Mouse (Mus musculus) liver, embryonic 11.5 days (tissue): Measurements from ENCODE around the gene Kcnh8. TPM values are rescaled to one million over a fixed set of nuclear protein-coding genes. Genes with fewer than 3 reads are reported as not detected.

Experiments used
- ATAC-seq: fragments of 200-750 bp; cut with Nextera tagmentation; replicated peaks from 2 replicates; pipeline ENCODE4 v1.8.0; 2017; ENCODE audit warnings: moderate number of reproducible peaks, mild to moderate bottlenecking, moderate TSS enrichment, moderate library complexity; ENCODE audit not compliant: low FRiP score
- DNase-seq: peaks from one replicate; pipeline ENCODE4 v3.0.0-alpha.2; 2017; ENCODE audit warnings: low spot score
- H3K27ac ChIP-seq: fragments of 300-500 bp; sonication (generic); 2 replicates; pipeline ENCODE4 v1.5.1; 2014; ENCODE audit warnings: mild to moderate bottlenecking, low read depth, low read length, control low read depth
- H3K27me3 ChIP-seq: fragments of 300-500 bp; sonication (generic); replicated peaks from 2 replicates; pipeline ENCODE4 v1.6.1; 2014; ENCODE audit warnings: low read length, mixed read lengths; ENCODE audit not compliant: control insufficient read depth, insufficient read depth
- H3K36me3 ChIP-seq: fragments of 300-500 bp; sonication (generic); 2 replicates; pipeline ENCODE4 v1.6.1; 2014; ENCODE audit warnings: mild to moderate bottlenecking, low read length, moderate library complexity, mixed read lengths; ENCODE audit not compliant: control insufficient read depth, insufficient read depth
- H3K4me1 ChIP-seq: fragments of 300-500 bp; sonication (generic); replicated peaks from 2 replicates; pipeline ENCODE4 v1.6.1; 2014; ENCODE audit warnings: low read length, mixed read lengths; ENCODE audit not compliant: control insufficient read depth, insufficient read depth
- H3K4me2 ChIP-seq: fragments of 300-500 bp; sonication (generic); 2 replicates; pipeline ENCODE4 v1.6.1; 2014; ENCODE audit warnings: mild to moderate bottlenecking, control low read depth, moderate library complexity
- H3K4me3 ChIP-seq: fragments of 300-500 bp; sonication (generic); 2 replicates; pipeline ENCODE4 v1.5.1; 2014; ENCODE audit warnings: low read depth, low read length, control low read depth
- H3K9ac ChIP-seq: fragments of 300-500 bp; sonication (generic); 2 replicates; pipeline ENCODE4 v1.6.1; 2014; ENCODE audit warnings: low read depth, low read length, control low read depth
- H3K9me3 ChIP-seq: fragments of 300-500 bp; sonication (generic); 2 replicates; pipeline ENCODE4 v1.6.1; 2016; ENCODE audit warnings: low read length, inconsistent platforms, mixed read lengths; ENCODE audit not compliant: control insufficient read depth
- WGBS: fragments of 180-500 bp; shearing (Covaris S2); extraction: QIAGEN DNeasy Blood & Tissue Kit; methylation state at CpG from one replicate; pipeline ENCODE4 v1.1.7; 2014; 5-methylcytosine and 5-hydroxymethylcytosine counted together
- polyA plus RNA-seq: library from polyadenylated mRNA; unstranded; fragments of >200 nt; fragmentation: Nextera tagmentation; extraction: Ambion mirVana; gene quantifications from 2 replicates; pipeline ENCODE4 v1.2.1, GENCODE M21; 2014

Gene Kcnh8
- polyA plus RNA-seq, 1 experiment from 2014 or later = not detected

GRCm38 (mm10) chr17:52602781-52603170 lies 267 bp downstream of the Kcnh8 start:
- H3K9me3 ChIP-seq = no peaks in the 10 kb centered on the region
- no peak overlapping the region for H3K27ac ChIP-seq
- DNase-seq (no peak), ATAC-seq (no peak)
- peaks cover 38% of the 10 kb centered on the region for H3K27me3 ChIP-seq
- H3K4me1 ChIP-seq = no peaks in the 10 kb centered on the region
- no peak overlapping the region for H3K4me3 ChIP-seq
- no peaks in the 10 kb centered on the region for H3K36me3 ChIP-seq
- 6% methylated on average over 14 of the region's 14 CpGs for WGBS
- H3K4me2 ChIP-seq = no peak overlapping the region; the same call in 1 of the 2 replicates
- H3K9ac ChIP-seq = no peak overlapping the region

DNA sequence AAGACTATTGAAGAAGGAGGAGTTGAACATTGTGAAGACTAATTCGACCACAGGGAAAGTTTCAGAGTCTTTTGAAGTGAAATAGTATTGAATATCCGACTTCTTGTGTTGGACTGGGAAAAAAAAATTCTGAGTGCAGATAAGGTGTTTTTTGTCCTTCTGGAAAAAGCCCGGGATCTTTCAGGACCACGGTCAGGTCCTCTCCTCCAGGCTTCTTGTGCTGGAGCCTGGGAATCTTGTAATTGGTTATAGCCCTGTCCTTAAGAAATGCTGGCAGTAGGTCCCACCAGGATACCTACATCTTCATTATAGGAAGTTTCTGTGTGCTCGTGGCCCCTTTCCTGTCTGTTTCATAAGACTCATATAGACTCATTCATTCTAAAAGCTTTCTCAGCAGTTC lies 902 bp downstream of the Kcnh8 start:
- Histone ChIP-seq H3K27ac (no peak overlapping the region), H3K4me1 (no peaks in the 10 kb centered on the region), H3K36me3 (no peaks in the 10 kb centered on the region), H3K9ac (no peak overlapping the region), H3K4me3 (no peak overlapping the region), H3K9me3 (no peaks in the 10 kb centered on the region), H3K27me3 (peaks cover 38% of the 10 kb centered on the region), H3K4me2 (no peak overlapping the region)
- no peak for ATAC-seq
- DNase-seq = no peak
- WGBS = 8% methylated on average over 5 of the region's 5 CpGs

DNA sequence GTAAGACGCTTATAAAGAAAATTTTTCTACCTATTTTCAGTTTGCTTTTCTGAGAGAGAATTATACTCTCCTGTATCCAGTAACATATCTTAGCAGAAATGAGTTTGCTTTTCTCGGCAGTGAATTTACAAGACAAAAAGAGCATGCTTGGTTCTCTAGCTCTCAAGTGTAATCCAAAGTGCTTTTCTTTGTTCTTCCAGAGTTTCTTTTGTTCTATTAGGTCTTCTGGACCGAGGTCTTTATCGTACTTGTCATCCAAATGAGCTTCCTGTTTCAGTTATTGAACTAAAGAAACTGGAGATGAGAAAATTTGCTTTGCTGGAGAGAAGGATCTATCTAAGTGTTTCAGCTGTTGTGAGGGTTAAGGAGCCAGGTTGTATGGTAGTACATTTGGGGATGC lies 8.9 kb downstream of the Kcnh8 start:
- Histone ChIP-seq H3K4me1 (no peaks in the 10 kb centered on the region), H3K9me3 (no peaks in the 10 kb centered on the region), H3K27ac (no peak overlapping the region), H3K9ac (no peak overlapping the region), H3K36me3 (no peaks in the 10 kb centered on the region), H3K4me3 (no peak overlapping the region), H3K4me2 (no peak overlapping the region), H3K27me3 (no peaks in the 10 kb centered on the region)
- ATAC-seq (no peak), DNase-seq (no peak)
- 60% methylated on average over 4 of the region's 4 CpGs for WGBS

DNA sequence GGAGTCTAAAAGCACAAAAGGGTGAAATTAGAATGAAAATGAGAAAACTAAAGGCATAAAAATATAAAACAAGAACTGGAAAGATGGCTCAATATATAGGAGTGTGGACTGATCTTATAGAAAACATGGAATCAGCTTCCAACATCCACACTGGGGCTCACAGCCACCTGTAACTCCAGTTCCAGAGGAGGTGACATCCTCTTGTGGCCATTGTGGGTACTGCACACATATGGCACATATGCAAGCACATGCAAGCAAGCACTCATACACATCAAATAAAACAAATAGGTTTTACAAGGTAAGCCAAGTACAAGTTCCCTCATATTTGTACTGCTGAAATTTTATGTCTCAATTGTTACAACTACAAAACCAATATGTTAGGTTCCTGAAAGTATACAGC lies 46.7 kb downstream of the Kcnh8 start:
- no peak overlapping the region for H3K27ac ChIP-seq
- DNase-seq (no peak), ATAC-seq (no peak)
- no peaks in the 10 kb centered on the region for H3K4me1 ChIP-seq
- no peaks in the 10 kb centered on the region for H3K9me3 ChIP-seq
- H3K9ac ChIP-seq = no peak overlapping the region
- no peak overlapping the region for H3K4me2 ChIP-seq
- H3K27me3 ChIP-seq = no peaks in the 10 kb centered on the region
- H3K4me3 ChIP-seq = no peak overlapping the region
- H3K36me3 ChIP-seq = no peaks in the 10 kb centered on the region

DNA sequence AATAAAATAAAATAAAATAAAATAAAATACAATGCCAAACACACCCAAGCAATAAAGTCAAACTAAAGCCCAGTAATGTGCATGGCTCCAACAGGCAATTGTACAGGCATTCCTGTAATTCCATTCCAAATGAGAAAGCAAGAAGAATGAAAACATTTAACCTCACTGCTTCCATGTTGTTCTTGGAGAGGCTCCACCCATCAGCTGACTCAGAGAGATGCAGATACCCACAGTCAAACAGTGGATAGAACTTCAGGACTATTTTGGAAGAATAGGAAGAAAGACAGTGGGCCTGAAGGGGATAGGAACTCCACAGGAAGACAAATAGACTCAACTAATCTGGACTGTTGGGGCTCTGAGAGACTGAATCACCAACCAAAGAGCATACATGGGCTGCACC lies 89.5 kb downstream of the Kcnh8 start:
- ATAC-seq (no peak), DNase-seq (no peak)
- Histone ChIP-seq H3K27ac (no peak overlapping the region), H3K27me3 (no peaks in the 10 kb centered on the region), H3K9ac (no peak overlapping the region), H3K4me3 (no peak overlapping the region), H3K4me1 (no peaks in the 10 kb centered on the region), H3K9me3 (no peaks in the 10 kb centered on the region), H3K4me2 (no peak overlapping the region), H3K36me3 (no peaks in the 10 kb centered on the region)

GRCm38 (mm10) chr17:52701944-52702343 lies 99.4 kb downstream of the Kcnh8 start:
- ATAC-seq = no peak

GRCm38 (mm10) chr17:52712319-52712718 lies 109.8 kb downstream of the Kcnh8 start:
- no peaks in the 10 kb centered on the region for H3K4me1 ChIP-seq
- no peaks in the 10 kb centered on the region for H3K9me3 ChIP-seq
- ATAC-seq (no peak), DNase-seq (no peak)
- H3K27ac ChIP-seq = no peak overlapping the region
- no peak overlapping the region for H3K4me3 ChIP-seq
- WGBS = 48% methylated on average over 1 of the region's 1 CpGs
- no peaks in the 10 kb centered on the region for H3K36me3 ChIP-seq
- H3K9ac ChIP-seq = no peak overlapping the region
- H3K27me3 ChIP-seq = no peaks in the 10 kb centered on the region
- no peak overlapping the region for H3K4me2 ChIP-seq

More at GRCm38 (mm10) chr17:52701944-52702343, 99.4 kb downstream of the Kcnh8 start:
- no peak overlapping the region for H3K27ac ChIP-seq
- H3K4me3 ChIP-seq = no peak overlapping the region
- WGBS = 76% methylated on average over 3 of the region's 3 CpGs
- H3K9ac ChIP-seq = no peak overlapping the region
- DNase-seq = no peak
- H3K4me1 ChIP-seq = no peaks in the 10 kb centered on the region
- H3K9me3 ChIP-seq = no peaks in the 10 kb centered on the region
- no peak overlapping the region for H3K4me2 ChIP-seq
- H3K36me3 ChIP-seq = no peaks in the 10 kb centered on the region
- no peaks in the 10 kb centered on the region for H3K27me3 ChIP-seq

DNA sequence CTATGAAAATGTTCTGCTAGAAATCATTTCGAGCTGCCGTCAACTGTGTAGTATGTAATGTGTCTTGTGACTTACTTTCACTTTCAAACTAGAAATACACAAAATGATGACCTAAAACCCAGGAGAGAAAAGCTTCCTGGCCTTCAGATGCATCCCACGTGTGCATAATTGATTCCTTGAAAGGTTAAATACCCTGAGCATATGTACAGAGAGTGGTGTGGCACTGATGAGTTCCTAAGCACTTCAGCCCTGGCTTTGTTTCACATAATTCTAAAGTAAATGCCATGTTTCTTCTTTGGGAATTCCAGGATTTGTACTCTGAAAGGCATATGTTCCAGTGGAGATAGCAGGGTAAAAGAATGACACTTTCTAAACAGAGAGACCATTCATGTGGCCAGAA lies 119.7 kb downstream of the Kcnh8 start:
- Histone ChIP-seq H3K4me3 (no peak overlapping the region), H3K9ac (no peak overlapping the region), H3K4me2 (no peak overlapping the region), H3K36me3 (no peaks in the 10 kb centered on the region), H3K4me1 (no peaks in the 10 kb centered on the region), H3K27me3 (no peaks in the 10 kb centered on the region), H3K27ac (no peak overlapping the region), H3K9me3 (no peaks in the 10 kb centered on the region)
- no peak for ATAC-seq
- WGBS = 74% methylated on average over 3 of the region's 3 CpGs
- DNase-seq = no peak

GRCm38 (mm10) chr17:52728806-52729205 lies 126.3 kb downstream of the Kcnh8 start:
- no peak overlapping the region for H3K4me3 ChIP-seq
- H3K36me3 ChIP-seq = no peaks in the 10 kb centered on the region
- DNase-seq = no peak
- H3K27ac ChIP-seq = no peak overlapping the region
- no peak overlapping the region for H3K9ac ChIP-seq
- no peak for ATAC-seq
- WGBS = 63% methylated on average over 2 of the region's 2 CpGs
- no peaks in the 10 kb centered on the region for H3K4me1 ChIP-seq
- no peak overlapping the region for H3K4me2 ChIP-seq
- H3K9me3 ChIP-seq = no peaks in the 10 kb centered on the region; the same call in 1 of the 2 replicates
- H3K27me3 ChIP-seq = no peaks in the 10 kb centered on the region
